Mouse (Mus musculus): ENCODE measurements at regions not wholly inside any gene's neighbourhood (a gene's known extent, or its start where the extent isn't known, plus 50 kb on each side); places are given as distances from the start of the nearest gene placed in this dataset.

DNA sequence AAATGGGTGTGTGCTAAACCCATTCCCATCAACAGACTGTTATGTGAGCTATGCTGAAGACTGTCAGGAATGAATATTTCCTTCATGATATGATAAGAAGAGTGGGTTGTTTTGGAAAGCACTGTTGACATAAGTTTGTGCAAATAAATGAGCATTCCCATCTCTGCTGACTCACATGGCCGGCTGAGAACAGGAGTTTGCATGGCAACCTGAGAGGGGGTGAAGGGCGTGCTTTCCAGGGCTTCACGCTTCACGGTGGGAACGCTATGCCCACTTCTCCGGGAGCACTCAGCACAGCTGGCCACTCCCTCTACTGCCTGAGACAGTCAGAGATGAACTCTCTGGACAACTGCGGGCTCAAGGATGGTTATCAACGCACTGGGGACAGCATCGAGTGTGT, 348.9 kb upstream of the Slc24a5 start:
- 0 out of 2 replicates have a peak, but pooled peaks have one; percentile 23 for ATAC-seq (ENCODE audit: insufficient number of reproducible peaks, insufficient read depth, low FRiP score, low read depth)
- no peaks in the 10 kb centered on the region for H3K36me3 ChIP-seq (ENCODE audit: control insufficient read depth, insufficient read depth, low read length)
- H3K4me1 ChIP-seq (ENCODE audit: control insufficient read depth, insufficient read depth, low read length), result no peaks in the 10 kb centered on the region
- H3K27ac ChIP-seq (ENCODE audit: low read length), result no peak overlapping the region
- no peak overlapping the region for H3K4me3 ChIP-seq (ENCODE audit: low read depth, low read length)
- H3K27me3 ChIP-seq (ENCODE audit: control insufficient read depth, insufficient read depth, low read length), result no peaks in the 10 kb centered on the region
- 61% methylated on average over 9 of the region's 9 CpGs for WGBS
- H3K9ac ChIP-seq (replicated peaks; ENCODE audit: low read depth, low read length), result no peak overlapping the region
- H3K4me2 ChIP-seq (replicated peaks; ENCODE audit: low read depth, low read length), result no peak overlapping the region
- no peaks in the 10 kb centered on the region for H3K9me3 ChIP-seq (ENCODE audit: control insufficient read depth, low read depth, low read length)

DNA sequence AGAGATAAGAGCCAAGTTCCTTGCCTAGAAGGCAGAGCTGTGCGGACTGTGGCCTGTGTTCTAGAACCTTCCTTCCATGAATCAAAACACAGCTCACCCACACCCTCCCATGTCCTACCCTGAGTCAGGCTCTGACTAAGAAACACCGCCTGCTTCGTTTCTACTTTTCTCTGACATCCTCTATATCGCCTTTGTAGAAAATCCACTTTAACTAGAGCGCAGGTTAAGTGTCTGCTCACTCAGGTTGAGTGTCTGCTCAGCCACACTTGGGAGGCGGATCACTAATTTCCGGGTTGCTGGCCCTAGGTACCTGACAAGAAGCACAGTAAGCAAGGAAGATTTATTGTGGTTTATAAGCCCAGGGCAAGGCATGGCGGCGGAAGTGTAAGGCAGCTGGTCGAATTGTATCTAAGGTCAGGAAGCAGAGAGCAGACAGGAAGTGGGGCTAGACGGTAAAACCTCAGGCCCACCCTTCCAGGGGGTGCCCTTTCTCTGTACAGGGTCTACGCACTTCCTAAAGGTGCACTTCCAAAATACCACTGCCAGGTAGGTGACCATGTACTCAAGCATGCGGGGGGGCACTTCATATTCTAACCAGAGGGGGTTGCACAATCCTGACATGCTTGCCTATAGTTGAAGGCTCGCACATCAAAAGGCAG, 348.0 kb upstream of the Slc24a5 start:
- Histone ChIP-seq H3K27ac (ENCODE audit: low read length) (no peak overlapping the region), H3K36me3 (ENCODE audit: control insufficient read depth, insufficient read depth, low read length) (no peaks in the 10 kb centered on the region), H3K27me3 (ENCODE audit: control insufficient read depth, insufficient read depth, low read length) (no peaks in the 10 kb centered on the region), H3K4me2 (replicated peaks; ENCODE audit: low read depth, low read length) (no peak overlapping the region), H3K9me3 (ENCODE audit: control insufficient read depth, low read depth, low read length) (no peaks in the 10 kb centered on the region), H3K4me1 (ENCODE audit: control insufficient read depth, insufficient read depth, low read length) (no peaks in the 10 kb centered on the region), H3K9ac (replicated peaks; ENCODE audit: low read depth, low read length) (no peak overlapping the region), H3K4me3 (ENCODE audit: low read depth, low read length) (no peak overlapping the region)
- ATAC-seq (ENCODE audit: insufficient number of reproducible peaks, insufficient read depth, low FRiP score, low read depth), result 0 out of 2 replicates have a peak, but pooled peaks have one; percentile 49
- WGBS, result 40% methylated on average over 14 of the region's 14 CpGs

DNA sequence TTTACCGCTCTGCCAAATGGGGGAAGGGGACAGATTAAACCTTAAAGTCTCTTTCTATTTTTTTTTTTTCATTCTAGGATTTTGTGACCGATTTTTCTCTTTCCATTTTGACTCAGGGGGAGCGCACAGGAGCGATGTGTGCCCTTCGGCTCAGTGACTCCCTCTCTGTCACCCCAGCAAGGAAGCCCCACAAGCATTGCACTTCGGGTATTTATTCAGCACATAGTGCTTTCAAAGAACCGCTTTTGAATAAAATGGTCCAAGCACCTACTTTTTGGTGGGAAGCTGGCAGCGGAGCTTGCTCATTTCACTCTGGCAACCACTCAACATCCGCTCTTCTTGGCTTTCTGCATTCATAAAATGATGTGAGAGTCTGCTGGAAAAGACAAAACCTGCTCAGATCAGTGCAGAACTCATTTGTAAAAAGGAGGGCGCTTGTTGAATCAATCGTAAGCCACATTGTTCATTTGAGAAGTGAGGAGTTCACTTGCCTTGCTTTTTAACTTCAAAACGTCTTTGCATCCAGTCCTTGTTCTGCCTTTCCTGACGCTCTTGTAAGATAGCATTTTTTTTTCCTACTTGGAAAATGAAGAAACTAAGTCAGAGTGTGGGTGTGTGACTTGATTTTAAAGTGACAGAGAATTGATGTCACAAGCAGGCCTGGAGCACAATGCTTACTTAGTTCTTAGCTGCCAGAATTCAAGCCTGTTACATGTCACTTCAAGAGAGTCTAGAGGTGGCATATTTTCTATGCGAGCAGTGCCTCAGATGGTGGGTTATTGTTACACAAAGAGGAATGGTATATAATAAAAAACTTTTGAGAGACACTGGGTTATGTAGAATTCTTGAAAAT, 347.1 kb upstream of the Slc24a5 start:
- ATAC-seq (ENCODE audit: insufficient number of reproducible peaks, insufficient read depth, low FRiP score, low read depth), result no peak

DNA sequence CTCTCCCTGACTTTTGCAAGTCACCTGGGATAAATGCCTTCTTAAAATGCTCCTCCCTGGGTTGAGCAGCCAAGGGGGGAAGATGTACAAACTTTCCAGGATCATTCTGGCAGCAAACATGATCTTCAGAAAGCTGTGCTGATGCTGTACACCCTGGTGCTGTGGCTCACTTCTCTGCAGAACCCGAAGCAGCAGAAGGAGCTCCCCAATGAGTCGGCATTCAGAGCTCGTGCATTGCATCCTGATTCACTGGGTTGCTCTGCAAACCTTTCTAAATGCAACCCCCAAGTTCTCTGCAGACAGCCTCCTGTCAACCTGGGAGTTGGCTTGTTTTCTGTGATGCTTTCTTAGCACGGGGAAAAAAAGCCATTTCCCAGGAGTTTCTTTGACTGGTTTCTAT, 343.8 kb upstream of the Slc24a5 start:
- no peak overlapping the region for H3K4me2 ChIP-seq (replicated peaks; ENCODE audit: low read depth, low read length)
- WGBS, result 66% methylated on average over 4 of the region's 4 CpGs
- no peaks in the 10 kb centered on the region for H3K4me1 ChIP-seq (ENCODE audit: control insufficient read depth, insufficient read depth, low read length)
- H3K4me3 ChIP-seq (ENCODE audit: low read depth, low read length), result no peak overlapping the region
- ATAC-seq (ENCODE audit: insufficient number of reproducible peaks, insufficient read depth, low FRiP score, low read depth), result no peak
- H3K36me3 ChIP-seq (ENCODE audit: control insufficient read depth, insufficient read depth, low read length), result no peaks in the 10 kb centered on the region
- H3K27ac ChIP-seq (ENCODE audit: low read length), result no peak overlapping the region
- no peaks in the 10 kb centered on the region for H3K9me3 ChIP-seq (ENCODE audit: control insufficient read depth, low read depth, low read length)
- no peaks in the 10 kb centered on the region for H3K27me3 ChIP-seq (ENCODE audit: control insufficient read depth, insufficient read depth, low read length)
- H3K9ac ChIP-seq (replicated peaks; ENCODE audit: low read depth, low read length), result no peak overlapping the region

More for the DNA sequence above, 347.1 kb upstream of the Slc24a5 start:
- Histone ChIP-seq H3K27ac (ENCODE audit: low read length) (no peak overlapping the region), H3K4me2 (replicated peaks; ENCODE audit: low read depth, low read length) (no peak overlapping the region), H3K4me3 (ENCODE audit: low read depth, low read length) (no peak overlapping the region), H3K9ac (replicated peaks; ENCODE audit: low read depth, low read length) (no peak overlapping the region), H3K4me1 (ENCODE audit: control insufficient read depth, insufficient read depth, low read length) (no peaks in the 10 kb centered on the region), H3K36me3 (ENCODE audit: control insufficient read depth, insufficient read depth, low read length) (no peaks in the 10 kb centered on the region), H3K27me3 (ENCODE audit: control insufficient read depth, insufficient read depth, low read length) (no peaks in the 10 kb centered on the region), H3K9me3 (ENCODE audit: control insufficient read depth, low read depth, low read length) (no peaks in the 10 kb centered on the region)
- 75% methylated on average over 14 of the region's 14 CpGs for WGBS

DNA sequence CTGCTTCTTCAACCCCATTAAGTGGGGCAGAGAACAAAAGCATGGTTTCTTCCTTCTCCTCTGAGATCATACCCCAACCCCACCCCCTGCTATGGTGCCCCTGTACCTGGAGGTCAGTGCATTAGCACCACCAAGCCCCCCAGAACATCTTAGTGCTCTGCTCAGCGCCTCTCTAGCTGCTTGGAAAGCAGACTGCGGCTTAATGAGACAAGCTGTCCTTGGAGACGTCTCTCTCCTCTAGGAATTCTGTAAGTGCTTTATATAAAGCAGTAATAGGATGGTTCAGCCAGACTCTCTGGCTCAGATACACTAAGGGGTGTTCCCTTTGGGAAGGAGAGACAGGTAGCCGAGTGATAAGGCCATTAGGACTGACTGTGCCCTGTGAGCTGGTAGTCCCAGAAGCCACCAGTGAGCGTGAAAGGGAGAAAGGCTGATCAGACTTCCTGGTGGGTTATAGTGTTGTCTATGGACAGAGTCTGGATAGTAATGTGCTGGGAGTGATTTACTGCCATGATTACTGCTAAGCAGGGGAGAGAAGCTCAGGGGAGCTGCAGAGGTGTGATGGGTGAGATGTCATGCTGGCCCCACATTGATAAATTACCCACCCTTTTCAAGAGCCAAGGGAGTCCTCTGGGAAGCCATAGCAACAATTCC, 343.0 kb upstream of the Slc24a5 start:
- no peak overlapping the region for H3K4me2 ChIP-seq (replicated peaks; ENCODE audit: low read depth, low read length)
- H3K9ac ChIP-seq (replicated peaks; ENCODE audit: low read depth, low read length), result no peak overlapping the region
- 51% methylated on average over 5 of the region's 5 CpGs for WGBS
- H3K4me3 ChIP-seq (ENCODE audit: low read depth, low read length), result no peak overlapping the region
- no peaks in the 10 kb centered on the region for H3K4me1 ChIP-seq (ENCODE audit: control insufficient read depth, insufficient read depth, low read length)
- H3K27me3 ChIP-seq (ENCODE audit: control insufficient read depth, insufficient read depth, low read length), result no peaks in the 10 kb centered on the region
- ATAC-seq (ENCODE audit: insufficient number of reproducible peaks, insufficient read depth, low FRiP score, low read depth), result no peak
- H3K9me3 ChIP-seq (ENCODE audit: control insufficient read depth, low read depth, low read length), result no peaks in the 10 kb centered on the region
- H3K36me3 ChIP-seq (ENCODE audit: control insufficient read depth, insufficient read depth, low read length), result no peaks in the 10 kb centered on the region
- no peak overlapping the region for H3K27ac ChIP-seq (ENCODE audit: low read length)

DNA sequence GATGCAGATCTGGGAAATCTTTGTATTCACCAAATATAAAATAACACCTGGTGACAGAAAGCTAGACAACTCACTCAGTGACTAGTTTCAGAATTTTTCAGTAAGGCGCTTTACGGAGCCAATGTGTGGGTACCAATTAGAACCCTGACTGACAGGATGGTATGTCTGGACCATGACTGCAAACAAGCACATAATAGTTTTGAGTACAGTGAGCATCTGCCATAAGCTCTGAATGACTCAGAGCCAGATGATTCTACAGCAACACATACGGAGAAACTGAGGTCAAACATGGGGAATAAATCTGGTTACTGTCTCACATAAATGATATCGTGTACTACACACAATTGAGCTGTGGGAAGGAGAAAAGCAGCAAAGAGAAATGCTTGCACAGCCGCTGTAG, 339.9 kb upstream of the Slc24a5 start:
- Histone ChIP-seq H3K4me3 (ENCODE audit: low read depth, low read length) (no peak overlapping the region), H3K27me3 (ENCODE audit: control insufficient read depth, insufficient read depth, low read length) (no peaks in the 10 kb centered on the region), H3K27ac (ENCODE audit: low read length) (no peak overlapping the region), H3K4me1 (ENCODE audit: control insufficient read depth, insufficient read depth, low read length) (no peaks in the 10 kb centered on the region), H3K9ac (replicated peaks; ENCODE audit: low read depth, low read length) (no peak overlapping the region), H3K4me2 (replicated peaks; ENCODE audit: low read depth, low read length) (no peak overlapping the region), H3K36me3 (ENCODE audit: control insufficient read depth, insufficient read depth, low read length) (no peaks in the 10 kb centered on the region), H3K9me3 (ENCODE audit: control insufficient read depth, low read depth, low read length) (no peaks in the 10 kb centered on the region)
- no peak for ATAC-seq (ENCODE audit: insufficient number of reproducible peaks, insufficient read depth, low FRiP score, low read depth)
- 76% methylated on average over 5 of the region's 5 CpGs for WGBS

DNA sequence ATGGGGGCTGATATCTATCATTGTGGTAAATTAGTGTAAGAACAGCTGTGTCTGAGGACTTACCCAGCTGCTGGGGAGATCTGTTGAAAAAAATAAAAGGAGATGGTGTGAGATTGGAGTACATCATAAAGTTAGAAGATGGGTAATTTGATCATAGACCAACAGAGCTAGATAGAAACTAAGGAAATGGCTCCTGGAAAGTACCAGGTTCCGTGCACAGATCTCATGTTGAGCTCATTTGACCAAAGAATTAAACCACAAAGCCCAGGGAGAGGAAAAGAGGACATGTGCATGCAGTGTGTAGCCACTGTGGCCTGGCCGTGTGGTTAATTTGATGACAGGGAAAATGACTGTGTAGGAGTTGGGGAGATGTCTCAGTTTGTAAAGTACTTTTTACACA, 335.3 kb upstream of the Slc24a5 start:
- ATAC-seq (ENCODE audit: insufficient number of reproducible peaks, insufficient read depth, low FRiP score, low read depth), result no peak
- no peaks in the 10 kb centered on the region for H3K27me3 ChIP-seq (ENCODE audit: control insufficient read depth, insufficient read depth, low read length)
- H3K4me3 ChIP-seq (ENCODE audit: low read depth, low read length), result no peak overlapping the region
- H3K4me2 ChIP-seq (replicated peaks; ENCODE audit: low read depth, low read length), result no peak overlapping the region
- no peaks in the 10 kb centered on the region for H3K4me1 ChIP-seq (ENCODE audit: control insufficient read depth, insufficient read depth, low read length)
- H3K9ac ChIP-seq (replicated peaks; ENCODE audit: low read depth, low read length), result no peak overlapping the region
- WGBS, result 79% methylated on average over 2 of the region's 2 CpGs
- no peaks in the 10 kb centered on the region for H3K36me3 ChIP-seq (ENCODE audit: control insufficient read depth, insufficient read depth, low read length)
- H3K27ac ChIP-seq (ENCODE audit: low read length), result no peak overlapping the region
- H3K9me3 ChIP-seq (ENCODE audit: control insufficient read depth, low read depth, low read length), result no peaks in the 10 kb centered on the region

DNA sequence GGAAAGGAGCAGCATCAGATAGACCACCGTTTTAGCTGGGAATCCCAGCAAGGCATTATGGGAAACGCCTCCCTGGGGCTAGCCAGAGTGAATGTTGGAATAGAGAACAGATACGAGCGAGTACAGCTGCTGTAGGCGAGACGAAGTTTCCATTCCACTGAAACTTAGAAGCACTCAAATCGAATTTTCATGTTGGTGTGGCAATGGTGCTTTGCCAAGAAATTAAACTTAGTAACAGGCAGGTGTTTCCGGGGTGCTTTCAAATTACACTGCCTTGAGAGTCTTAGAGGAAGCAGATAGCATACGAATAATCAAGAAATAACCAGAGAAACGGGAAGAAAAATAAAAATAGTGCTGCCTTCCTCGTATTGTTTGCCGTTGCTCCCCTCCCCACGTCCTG, 327.1 kb upstream of the Slc24a5 start:
- Histone ChIP-seq H3K27ac (ENCODE audit: low read length) (no peak overlapping the region), H3K4me1 (ENCODE audit: control insufficient read depth, insufficient read depth, low read length) (no peaks in the 10 kb centered on the region)
- no peak for ATAC-seq (ENCODE audit: insufficient number of reproducible peaks, insufficient read depth, low FRiP score, low read depth)

More for the DNA sequence above, 327.1 kb upstream of the Slc24a5 start:
- H3K9me3 ChIP-seq (ENCODE audit: control insufficient read depth, low read depth, low read length), result no peaks in the 10 kb centered on the region
- no peak overlapping the region for H3K4me2 ChIP-seq (replicated peaks; ENCODE audit: low read depth, low read length)
- H3K9ac ChIP-seq (replicated peaks; ENCODE audit: low read depth, low read length), result no peak overlapping the region
- H3K27me3 ChIP-seq (ENCODE audit: control insufficient read depth, insufficient read depth, low read length), result no peaks in the 10 kb centered on the region
- H3K36me3 ChIP-seq (ENCODE audit: control insufficient read depth, insufficient read depth, low read length), result no peaks in the 10 kb centered on the region
- no peak overlapping the region for H3K4me3 ChIP-seq (ENCODE audit: low read depth, low read length)
- 66% methylated on average over 13 of the region's 13 CpGs for WGBS

All from stomach, embryonic 14.5 days (tissue).